Mouse (Mus musculus) heart, adult 18-20 months (tissue): ENCODE data around the gene Ccnyl1. TPM values are rescaled to one million over a fixed set of nuclear protein-coding genes. Genes with fewer than 3 reads are reported as not detected.

Source experiments
- DNase-seq, 2 experiments: peaks; one replicate each; pipeline ENCODE4 v3.0.0; 2021 to 2022; ENCODE audit warnings: mixed read lengths in 1 of 2
- total RNA-seq, 2 experiments: library from RNA; stranded (reverse); gene quantifications; 2 replicates each; pipeline ENCODE4 v1.2.3; 2021

The Ccnyl1 gene
- total RNA-seq, 2 experiments from 2014 or later = 12.3 to 12.9 TPM

DNA sequence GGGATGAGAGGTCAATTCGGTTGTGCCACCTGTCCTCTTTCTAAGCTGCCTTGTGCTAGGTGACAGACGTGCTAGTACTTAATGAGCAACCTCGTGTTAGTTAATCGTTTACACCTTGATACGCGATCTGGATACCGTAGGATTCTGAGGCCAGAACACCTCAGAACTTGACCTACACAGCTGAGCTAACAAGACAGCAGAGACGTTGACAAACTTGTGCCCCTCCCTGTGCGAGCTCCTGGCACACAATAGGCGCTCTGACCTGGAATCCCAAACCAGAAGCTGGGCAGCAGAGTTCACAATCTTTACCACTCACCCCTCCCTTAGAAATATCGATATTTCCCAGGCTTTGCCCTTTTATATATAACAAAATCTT is 47.9 kb downstream of the Ccnyl1 start:
- DNase-seq = no peak

DNA sequence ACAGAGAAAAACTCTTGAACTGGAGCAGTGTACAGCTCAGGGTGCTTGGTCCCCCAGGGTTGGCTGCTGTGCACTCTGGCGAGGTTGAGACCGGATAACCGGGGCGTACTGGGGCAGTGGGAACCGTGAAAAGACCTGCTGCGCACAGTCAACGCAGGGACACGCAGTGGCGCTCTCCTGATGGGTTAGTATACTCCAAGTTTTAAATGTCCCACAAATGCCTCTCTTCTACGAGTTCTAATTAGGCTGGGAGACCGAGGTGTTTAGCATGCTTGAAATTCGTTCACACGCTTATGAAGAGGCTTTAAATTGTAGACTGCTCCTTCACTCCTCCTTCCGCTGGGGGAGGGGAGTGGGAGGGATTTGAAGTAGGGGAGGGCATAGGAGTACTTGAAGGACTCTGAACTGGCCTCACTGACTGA is 48.4 kb downstream of the Ccnyl1 start:
- DNase-seq = peak; percentile 63 to 75

DNA sequence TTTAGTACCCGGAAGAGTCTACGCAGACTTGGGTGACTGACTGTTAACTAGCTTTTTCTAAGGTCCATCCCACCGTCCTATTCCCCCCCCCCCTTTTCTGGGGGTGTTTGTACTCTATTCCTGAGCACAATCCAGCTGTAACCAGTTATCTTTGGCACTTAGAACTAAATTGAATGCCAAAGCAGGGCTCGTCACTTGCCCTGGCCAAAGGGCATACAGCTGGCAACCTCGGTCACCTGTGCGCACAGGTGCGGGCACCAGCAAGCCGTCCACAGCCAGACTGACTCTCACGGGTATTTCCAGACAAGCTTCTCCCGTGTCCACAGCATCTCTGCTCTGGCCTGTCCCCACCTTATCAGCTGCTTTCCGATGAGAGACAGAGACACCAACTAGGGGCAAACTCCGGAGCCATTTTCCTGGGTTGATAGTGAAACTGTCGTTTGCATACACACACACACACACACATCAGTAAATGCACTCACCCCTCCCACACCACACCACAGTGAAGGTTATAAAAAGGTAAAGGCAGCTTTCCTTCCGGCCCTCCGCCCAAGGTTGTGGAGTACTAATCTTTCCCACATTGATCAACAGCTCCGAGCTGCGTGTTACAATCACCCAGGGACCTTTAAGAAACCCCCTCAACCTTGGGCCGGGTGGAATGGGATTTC is 52.6 kb downstream of the Ccnyl1 start:
- no peak for DNase-seq

DNA sequence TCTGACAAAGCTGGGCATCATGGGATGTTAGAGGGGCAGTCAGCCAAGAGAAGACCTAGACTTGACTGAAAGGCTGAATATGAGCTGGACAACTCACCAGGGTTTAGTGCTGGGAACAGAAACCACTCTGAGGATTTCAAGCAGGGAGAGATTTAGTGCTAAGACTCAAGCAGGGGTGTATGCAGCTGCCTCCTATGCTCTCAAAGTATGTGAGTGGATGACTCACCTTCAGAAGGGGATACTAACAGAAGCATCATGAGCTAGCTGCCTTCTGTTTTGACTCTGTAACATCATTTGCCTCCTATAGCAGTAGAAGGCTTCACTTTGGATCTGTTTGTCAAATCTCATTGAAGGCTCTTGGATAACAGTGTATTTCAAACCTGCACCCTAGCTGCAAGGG is 54.4 kb downstream of the Ccnyl1 start:
- DNase-seq = no peak

DNA sequence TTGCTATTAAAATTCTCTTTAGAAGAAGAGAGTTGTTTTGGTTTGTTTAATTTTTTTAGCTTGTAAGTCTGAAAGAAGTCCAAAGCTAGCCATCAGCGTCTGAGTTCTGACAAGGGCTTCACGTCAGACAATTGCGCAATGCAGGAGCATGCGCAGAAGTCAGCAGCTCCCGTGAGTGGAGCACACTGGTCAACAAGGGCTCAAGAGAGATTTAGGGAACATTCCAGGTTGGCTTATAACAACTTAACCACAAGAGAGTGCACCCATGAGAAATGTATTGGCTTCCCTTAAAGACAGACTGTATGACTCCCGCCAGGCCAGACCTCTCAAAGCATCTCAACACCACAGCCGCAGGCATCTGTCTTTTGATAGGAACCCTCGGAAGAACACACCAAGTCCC is 62.9 kb downstream of the Ccnyl1 start:
- peak; percentile 74 to 84 for DNase-seq

DNA sequence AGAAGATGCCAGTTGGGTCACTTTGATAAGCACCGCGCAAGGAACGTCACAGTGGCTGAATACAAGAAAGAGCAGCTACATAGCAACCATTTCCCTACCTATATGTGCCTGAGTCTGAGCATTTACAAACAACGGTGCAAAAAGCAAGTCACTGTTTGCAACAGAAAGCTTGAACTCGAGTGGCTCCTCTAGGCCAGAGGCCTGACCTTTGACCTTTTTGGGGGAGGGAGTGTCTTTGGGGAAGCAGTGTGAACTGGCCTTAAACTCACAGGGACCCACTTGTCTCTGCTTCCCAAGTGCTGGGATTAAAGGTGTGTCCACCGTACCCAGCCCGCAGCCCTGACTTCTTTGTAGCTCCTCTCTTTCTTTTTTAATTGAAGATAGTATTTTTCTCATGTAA is 63.4 kb downstream of the Ccnyl1 start:
- DNase-seq = no peak

- no peak for DNase-seq
Measured at GRCm38 (mm10) chr1:64754658-64755057, 64.4 kb downstream of the Ccnyl1 start.

DNA sequence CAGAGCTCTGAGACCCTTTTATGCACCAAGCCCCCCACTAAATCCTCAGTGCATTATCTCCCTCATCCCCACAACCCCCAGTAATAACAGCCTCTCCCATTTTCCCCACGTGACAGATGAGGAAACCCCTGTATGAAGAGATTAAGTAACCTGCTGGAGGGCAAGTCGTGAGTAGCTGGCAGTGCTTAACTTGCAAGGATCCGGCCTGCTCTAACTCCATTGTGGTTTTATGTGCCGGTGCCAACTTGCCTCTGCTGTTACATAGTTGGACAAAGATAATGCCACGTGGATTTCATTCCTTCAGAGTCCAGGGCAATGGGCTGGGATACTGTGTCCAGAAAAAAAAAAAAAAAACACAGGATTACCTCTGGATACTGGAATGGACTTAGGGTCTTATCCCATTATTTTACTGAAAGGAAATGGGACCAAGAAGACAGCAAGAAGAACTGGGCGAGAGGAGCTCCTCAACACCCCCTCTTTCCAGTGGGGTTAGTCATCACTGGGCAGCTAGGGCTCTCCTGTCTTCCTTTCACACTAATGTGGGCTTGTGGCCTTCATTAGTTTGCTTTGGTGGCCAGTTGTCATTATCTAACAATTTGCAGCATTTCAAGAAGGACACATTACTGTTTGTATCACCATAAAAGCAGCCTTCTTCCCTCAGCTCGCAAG is 65.8 kb downstream of the Ccnyl1 start:
- no peak for DNase-seq

DNA sequence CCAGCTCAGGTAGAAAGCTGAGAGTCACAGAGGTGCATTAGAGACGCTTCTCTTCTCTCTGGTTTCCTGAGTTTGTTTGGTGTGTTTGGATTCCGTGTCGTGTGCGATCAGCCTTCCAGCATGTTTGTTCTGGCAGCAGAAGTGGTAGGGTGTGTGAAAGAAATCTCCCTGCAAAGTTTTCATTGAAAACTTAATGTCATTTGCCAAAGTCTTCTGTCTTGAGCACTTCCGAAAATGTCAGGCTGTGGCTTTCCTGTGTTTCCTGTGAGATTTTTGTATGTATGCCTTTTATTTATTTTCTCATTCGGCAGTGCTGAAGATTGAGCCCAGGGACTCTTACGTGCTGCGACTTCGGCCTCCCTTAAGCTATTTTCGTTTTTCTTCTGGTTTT is 66.4 kb downstream of the Ccnyl1 start:
- peak; percentile 40 for DNase-seq

- DNase-seq = peak; percentile 32 to 56
Measured at GRCm38 (mm10) chr1:64757254-64757653, 67.0 kb downstream of the Ccnyl1 start.

DNA sequence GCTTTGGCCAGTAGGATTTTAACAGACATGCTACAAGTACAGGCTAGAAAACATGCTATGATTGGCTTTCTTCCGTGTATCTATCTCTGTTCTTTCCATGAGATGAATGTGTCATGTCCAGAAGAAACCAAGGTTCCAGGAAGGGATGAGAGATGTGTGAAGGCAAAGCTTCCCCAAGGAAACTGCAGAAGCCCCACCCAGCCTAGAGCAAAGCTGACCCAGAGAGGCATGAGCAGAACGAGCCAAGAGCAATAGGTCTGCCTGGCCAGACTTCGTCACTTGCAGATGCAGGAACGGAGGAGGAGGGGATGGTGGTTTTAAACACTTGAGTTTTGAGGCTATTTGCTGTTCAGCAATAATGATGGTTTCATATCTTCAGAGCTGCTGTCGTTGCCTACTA is 67.5 kb downstream of the Ccnyl1 start:
- DNase-seq = peak; percentile 43 to 66

- no peak for DNase-seq
Measured at GRCm38 (mm10) chr1:64761646-64762045, 71.4 kb downstream of the Ccnyl1 start.

DNA sequence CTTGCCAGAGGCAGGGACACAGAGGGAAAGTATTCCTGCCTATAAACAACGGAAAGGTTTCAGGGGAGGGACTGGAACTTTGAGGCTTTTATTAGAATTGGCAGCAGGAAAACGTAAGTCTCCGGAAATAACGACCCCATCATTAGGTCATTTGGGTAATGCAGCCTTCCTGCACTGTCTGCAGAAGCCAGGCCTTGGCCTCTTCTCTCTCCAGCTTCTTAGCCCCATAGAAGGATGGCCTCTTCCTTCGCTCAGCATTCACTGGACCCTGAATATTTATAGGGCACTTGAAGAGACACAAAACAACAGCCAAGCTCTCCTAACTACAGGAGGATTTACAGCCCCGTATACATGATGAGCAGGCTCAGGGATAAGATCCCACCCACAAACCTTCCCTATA is 79.9 kb downstream of the Ccnyl1 start:
- DNase-seq = no peak

GRCm38 (mm10) chr1:64773305-64773704 is 83.0 kb downstream of the Ccnyl1 start:
- DNase-seq = no peak

Other genes starting within 250 kb of the Ccnyl1 start
- gene Creb1, start 157.8 kb upstream of the Ccnyl1 start, total RNA-seq = 10 to 100 TPM; 24.2 to 27.4 TPM
- gene Mettl21a, start 73.2 kb upstream of the Ccnyl1 start, total RNA-seq = 10 to 100 TPM in 1 of 2 experiments, 1 to 10 TPM in 1; 7.9 to 10.3 TPM
- gene Fzd5, start 47.3 kb downstream of the Ccnyl1 start, total RNA-seq = 1 to 10 TPM; 3.9 to 4.4 TPM